Mouse (Mus musculus) adrenal gland, adult 10 weeks (tissue): Measurements from ENCODE around the gene Hpse. TPM values are rescaled to one million over a fixed set of nuclear protein-coding genes. Genes with fewer than 3 reads are reported as not detected.

Experiments
- polyA plus RNA-seq: library from polyadenylated mRNA; stranded (reverse); fragments of 350-450 nt; fragmentation: Illumina TruSeq; extraction: RNeasy Lipid Tissue Mini Kit (QIAGEN cat#74804); gene quantifications from one replicate; pipeline ENCODE4 v1.2.3, GENCODE M21; 2014; ENCODE audit warnings: low read depth, low replicate concordance

Hpse gene
- 0.87 TPM for polyA plus RNA-seq

DNA sequence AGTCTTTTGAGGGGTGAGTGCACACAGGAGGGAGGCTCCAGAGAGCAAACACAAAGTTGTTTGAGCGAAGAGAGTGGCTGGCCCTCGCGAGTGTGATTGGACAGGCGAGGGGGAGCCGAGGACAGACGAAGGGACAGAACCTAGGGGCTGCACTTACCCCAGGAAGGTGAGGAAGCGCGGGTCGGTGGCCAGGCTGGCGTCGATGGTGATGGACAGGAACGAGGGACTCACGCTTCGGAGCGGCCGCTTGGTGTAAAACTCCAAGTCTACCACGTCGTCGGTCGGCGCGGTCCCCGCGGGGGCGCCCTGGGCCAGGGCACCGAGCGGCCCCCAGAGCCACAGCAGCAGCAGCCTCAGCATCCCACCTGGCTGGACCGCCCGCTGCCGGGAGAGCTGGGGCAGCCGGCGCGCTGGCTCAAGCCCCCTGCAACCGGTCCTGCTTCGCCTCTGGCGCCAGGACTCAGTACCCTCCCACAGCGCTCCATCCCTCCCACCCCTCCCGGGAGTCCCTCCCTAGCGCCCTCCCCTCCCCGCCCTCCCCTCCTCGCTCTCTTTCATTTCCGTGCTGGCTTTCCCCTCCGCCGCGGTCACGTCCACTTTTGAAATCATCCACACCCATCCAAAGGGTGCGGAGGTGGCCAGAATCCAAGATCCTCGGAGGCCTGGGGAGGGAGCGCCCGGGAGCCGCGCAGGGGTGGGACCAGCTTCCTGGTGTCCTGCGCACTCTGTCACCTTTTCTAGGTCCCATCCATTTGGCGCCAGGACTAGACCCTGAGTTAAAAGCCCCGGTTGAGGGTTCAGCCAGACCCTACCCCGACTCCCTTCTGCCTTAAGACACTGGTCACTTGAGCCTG is at the start of gene Hpse:
Hpse (minus strand) TSS at position 482 of the 854 bp plus-strand sequence.

DNA sequence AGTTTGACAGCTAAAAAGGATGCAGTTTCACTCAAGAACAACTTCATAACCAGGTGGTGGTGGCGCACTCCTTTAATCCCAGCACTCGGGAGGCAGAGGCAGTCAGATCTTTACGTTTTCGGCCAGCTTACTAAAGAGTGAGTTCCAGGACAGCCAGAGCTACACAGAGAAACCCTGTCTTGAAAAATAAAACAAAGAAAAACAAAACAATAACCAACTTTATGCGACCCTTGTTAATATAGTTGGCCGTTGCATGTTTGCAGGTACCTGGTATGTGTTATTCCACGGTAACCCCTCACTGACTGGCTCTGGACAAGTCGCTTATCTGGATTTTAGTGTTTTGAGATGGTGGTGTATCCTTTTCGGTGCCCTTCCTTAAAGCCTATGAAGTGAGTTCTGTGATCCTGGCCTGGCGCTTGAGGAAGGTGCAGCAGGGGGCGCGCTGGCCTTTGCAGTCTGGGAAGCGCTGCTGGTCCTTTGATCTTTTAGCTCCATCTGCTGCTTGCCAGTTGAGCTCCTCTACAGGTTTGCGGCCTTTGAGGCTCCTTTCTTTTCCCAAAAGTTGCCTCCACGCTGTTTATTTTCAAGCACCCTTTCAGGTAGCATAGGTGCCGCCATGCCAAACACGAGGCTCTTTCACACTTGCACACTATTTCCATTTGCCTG is 44.7 kb downstream of the Hpse start, which contains the start of gene Coq2:
Coq2 (minus strand) TSS at position 430 of the 666 bp plus-strand sequence.

Other genes with a start within 250 kb of the Hpse start
- gene Lin54, start 219.1 kb downstream of the Hpse start, polyA plus RNA-seq = 27.3 TPM
- 104 TPM for gene Cops4, start 201.4 kb downstream of the Hpse start, polyA plus RNA-seq
- gene Plac8, start 147.5 kb downstream of the Hpse start, polyA plus RNA-seq = 5.7 TPM
- gene Coq2, start 44.6 kb downstream of the Hpse start, polyA plus RNA-seq = 20.6 TPM
- gene Helq, start 78.9 kb upstream of the Hpse start, polyA plus RNA-seq = 7.8 TPM
- gene Mrps18c, start 78.9 kb upstream of the Hpse start, polyA plus RNA-seq = 223 TPM
- 47.4 TPM for gene Abraxas1, start 101.2 kb upstream of the Hpse start, polyA plus RNA-seq
- 9.5 TPM for gene Gpat3, start 126.0 kb upstream of the Hpse start, polyA plus RNA-seq